Mouse (Mus musculus) olfactory bulb, adult 2 months (tissue): Measurements from ENCODE around the gene Lrrc27.

ENCODE experiments used
- CTCF ChIP-seq: fragments of 200-500 bp; IDR thresholded peaks from 2 replicates; pipeline ENCODE4 v1.5.1; 2012; ENCODE audit warnings: low read depth, mild to moderate bottlenecking, low read length, moderate library complexity; ENCODE audit not compliant: insufficient read depth
- POLR2A ChIP-seq: fragments of 200-500 bp; IDR thresholded peaks from 2 replicates; pipeline ENCODE4 v1.6.1; 2012; ENCODE audit warnings: mild to moderate bottlenecking, low read depth, low read length, moderate library complexity; ENCODE audit not compliant: insufficient read depth

DNA sequence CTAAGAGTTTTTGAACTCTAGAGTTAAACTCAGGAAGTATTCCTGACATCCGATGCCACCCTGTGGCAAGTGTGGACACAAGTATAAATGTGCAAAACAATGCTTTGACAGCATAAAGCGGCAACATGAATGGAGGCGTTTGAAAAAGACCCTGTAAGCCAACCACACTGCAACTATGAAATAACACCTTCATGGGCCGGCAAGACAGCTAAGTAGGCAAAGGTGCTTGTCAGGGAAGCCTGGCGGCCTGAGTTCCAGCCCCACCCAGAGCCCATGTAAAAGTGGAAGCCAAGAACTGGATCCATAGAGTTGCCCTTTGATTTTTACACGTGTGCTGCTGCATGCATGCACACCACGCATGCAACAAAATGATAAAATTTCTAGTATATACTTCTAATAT is 4.3 kb downstream of the Lrrc27 start:
- TF ChIP-seq CTCF (no peak), POLR2A (no peak)
